Mouse (Mus musculus) spleen, postnatal 36 days (tissue): Measurements from ENCODE around the gene Mrfap1.

Source experiments
- DNase-seq, 2 experiments: peaks; one replicate each; pipeline ENCODE4 v3.0.0; 2022; ENCODE audit warnings: low spot score in 2 of 2, mixed read lengths in 1 of 2

Gene Mrfap1

DNA sequence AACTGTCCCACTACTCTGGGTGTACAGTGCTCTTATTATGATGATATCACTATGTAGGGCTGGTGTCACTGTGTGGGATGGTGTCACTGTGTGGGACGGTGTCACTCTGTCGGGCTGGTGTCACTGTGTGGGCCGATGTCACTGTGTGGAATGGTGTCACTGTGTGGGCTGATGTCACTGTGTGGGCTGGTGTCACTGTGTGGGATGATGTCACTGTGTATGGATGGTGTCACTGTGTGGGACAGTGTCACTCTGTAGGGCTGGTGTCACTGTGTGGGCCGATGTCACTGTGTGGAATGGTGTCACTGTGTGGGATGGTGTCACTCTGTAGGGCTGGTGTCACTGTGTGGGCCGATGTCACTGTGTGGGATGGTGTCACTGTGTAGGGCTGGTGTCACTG is 10.5 kb downstream of the Mrfap1 start:
- DNase-seq = no peak

DNA sequence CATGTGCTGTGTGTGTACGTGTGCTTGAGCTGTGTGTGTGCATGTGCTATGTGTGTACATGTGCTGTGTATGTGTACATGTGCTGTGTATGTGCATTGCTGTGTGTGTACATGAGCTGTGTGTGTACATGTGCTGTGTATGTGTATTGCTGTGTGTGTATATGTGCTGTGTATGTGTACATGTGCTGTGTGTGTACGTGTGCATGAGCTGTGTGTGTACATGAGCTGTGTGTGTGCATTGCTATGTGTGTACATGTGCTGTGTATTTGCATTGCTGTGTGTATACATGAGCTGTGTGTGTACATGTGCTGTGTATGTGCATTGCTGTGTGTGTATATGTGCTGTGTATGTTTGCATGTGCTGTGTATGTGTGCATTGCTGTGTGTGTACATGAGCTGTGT is 17.1 kb downstream of the Mrfap1 start:
- no peak for DNase-seq

- no peak for DNase-seq
Measured at GRCm38 (mm10) chr5:36778901-36779300, 17.7 kb downstream of the Mrfap1 start.

- no peak for DNase-seq
Measured at GRCm38 (mm10) chr5:36777186-36777585, 19.4 kb downstream of the Mrfap1 start.

DNA sequence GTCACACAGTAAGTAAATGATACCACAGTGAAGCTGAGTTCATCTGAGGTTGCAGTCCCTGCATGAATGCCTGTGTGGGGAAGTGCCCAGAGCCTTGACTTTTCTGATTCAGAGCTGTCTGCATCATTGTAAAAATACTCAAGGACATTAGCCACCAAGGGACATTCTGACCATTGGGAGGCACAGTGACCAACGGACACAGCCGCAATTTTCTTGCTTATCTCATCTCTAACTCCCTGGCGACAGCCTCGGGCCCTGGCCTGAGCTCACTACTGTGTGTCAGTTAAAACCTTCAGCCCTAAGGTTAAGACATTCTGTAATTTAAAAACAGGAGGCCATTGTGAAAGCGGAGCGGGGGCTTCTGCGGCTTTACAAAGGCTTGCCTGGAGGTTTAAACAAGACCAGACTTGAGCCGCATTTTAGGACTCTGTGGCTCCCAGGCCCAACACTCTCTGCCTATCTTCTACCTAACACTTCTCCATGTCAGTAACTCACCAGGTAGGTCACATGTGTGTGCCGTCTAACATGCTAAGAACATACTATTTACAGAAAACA is 20.5 kb downstream of the Mrfap1 start:
- no peak for DNase-seq

DNA sequence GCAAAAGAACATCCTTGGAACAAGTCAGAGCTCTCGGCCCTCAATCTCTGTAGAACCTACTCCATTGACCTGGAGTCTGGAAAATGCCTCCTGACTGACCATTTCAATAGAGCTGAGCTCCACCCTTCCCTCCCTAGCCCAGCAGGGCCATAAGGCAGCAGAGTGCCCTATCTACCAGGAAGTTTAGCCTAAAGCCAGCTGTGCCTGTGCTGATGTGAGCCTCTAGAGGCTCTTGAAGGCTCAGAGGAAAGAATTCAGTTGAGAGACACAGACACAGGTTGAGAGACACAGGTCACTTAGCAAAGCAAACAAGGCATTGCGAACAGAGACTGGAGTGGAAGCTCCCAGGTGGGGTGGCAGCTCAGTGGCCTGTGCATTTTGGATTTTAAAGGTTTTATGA is 21.3 kb downstream of the Mrfap1 start:
- no peak for DNase-seq

DNA sequence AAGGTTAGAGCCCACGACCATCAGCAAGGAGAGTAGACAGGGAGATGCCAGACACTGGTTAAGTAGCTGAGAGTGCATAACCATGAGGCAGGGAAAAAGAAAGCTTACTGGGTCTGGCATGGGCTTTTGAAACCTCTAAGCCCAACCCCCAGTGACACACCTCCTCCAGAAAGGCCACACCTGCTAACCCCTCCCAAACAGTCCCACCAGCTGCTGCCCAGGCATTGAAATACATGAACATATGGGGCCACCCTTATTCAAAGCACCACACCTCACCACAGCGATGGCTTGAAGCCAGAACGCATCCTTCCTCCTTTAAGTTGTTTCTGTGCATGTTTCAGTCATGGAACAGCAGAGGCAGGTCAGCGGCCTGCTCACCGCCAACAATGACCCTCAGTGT is 24.0 kb downstream of the Mrfap1 start:
- no peak for DNase-seq

- no peak for DNase-seq
Measured at GRCm38 (mm10) chr5:36769603-36770002, 27.0 kb downstream of the Mrfap1 start.

- DNase-seq = no peak
Measured at GRCm38 (mm10) chr5:36766958-36767703, 29.4 kb downstream of the Mrfap1 start.

DNA sequence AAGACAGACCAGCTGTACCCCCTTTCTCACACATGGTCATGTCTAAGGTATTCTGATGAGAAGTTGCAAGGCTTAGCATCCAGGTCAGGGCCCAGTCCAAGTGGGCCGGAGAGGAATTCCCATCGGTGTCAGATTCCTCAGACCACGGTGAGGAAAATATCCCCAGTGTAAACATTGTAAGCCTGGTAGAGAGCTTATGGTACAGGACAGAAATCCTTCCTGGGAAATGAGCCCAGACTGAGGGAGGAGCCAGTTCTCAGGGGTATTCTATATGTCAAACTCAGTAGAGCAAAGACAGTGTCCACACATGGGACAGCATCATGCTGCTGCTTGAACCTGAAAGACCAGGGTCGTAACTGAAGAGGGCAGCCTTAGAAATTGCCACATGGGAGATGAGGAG is 36.7 kb downstream of the Mrfap1 start:
- no peak for DNase-seq

GRCm38 (mm10) chr5:36757033-36757432 is 39.5 kb downstream of the Mrfap1 start:
- no peak for DNase-seq

GRCm38 (mm10) chr5:36750119-36751078 is 46.2 kb downstream of the Mrfap1 start:
- no peak for DNase-seq

DNA sequence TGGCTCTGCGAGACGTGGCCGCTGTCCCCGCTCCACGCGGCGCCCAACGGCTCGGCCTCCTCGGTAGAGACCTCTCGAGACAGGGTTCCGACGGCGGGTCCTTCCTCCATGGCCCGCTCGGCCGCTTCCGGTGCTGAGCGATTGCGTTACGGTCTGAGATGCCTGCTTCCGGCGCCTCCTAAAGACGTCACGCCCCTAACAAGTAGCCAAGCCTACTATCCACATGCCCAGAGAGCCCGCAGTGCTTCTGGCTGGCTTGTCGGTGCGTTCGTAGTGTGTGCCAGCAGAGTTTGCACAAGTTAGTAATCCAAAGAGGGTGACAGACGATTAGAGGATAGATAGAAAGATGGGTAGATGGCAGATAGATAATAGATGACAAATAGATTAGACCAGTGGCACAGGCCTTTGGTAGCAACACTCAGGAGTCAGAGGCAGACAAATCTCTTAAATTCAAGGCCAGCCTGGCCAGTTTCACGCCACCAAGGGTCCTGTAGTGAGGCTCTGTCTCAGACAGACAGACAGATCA is 48.0 kb downstream of the Mrfap1 start, which contains the start of gene Bloc1s4:
Gene Bloc1s4 (minus strand): TSS at position 115 of the 526 bp plus-strand sequence.
- DNase-seq = peak; percentile 84 to 89

GRCm38 (mm10) chr5:36747794-36748535 is 48.6 kb downstream of the Mrfap1 start:
- DNase-seq = peak; percentile 12 to 19

DNA sequence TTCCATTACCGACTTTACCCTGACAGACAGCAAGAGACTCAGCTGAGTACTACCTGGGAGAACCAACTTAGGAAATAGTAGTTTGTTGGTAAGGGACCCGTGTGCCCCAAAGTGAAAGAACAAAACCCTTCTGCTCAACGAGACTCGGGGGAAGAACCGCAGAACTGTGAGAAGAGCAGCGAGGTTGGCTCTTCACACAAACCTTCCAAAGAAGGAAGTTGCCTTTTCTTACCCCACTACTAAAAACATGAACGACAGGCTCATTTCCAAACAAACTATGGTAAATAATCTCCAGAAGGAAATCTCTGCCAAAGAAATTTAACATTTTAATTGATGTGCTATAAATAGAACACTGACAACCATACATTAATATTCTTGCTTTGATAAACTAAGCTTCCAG is 49.5 kb downstream of the Mrfap1 start:
- DNase-seq = no peak
